In genomic region chr16:97402213-97402785, GRCm38 (mm10) we compare ENCODE assay signal across 26 mouse cellular contexts. TPM values are rescaled to one million over a fixed set of nuclear protein-coding genes. Genes with fewer than 3 reads are reported as not detected.
DNase-seq lines count a peak whose midpoint lies in the region; ATAC-seq lines count a peak whose summit lies in the region.
"Had no signal": no experiment of that assay in that cellular context is flagged by ENCODE, and none has a peak within 500 bp of the region (broad histone marks: within the 10 kb centered on the region; RNA-seq: fewer than 3 reads in every experiment).

No protein-coding gene starts in this region.

- no peaks in the 10 kb centered on the region for H3K9me3 ChIP-seq in embryonic facial prominence, embryonic 14.5 days (ENCODE audit: control insufficient read depth, low read length)
- no peaks in the 10 kb centered on the region for H3K9me3 ChIP-seq in embryonic facial prominence, embryonic 10.5 days
- H3K9me3 ChIP-seq: forebrain, embryonic 12.5 days; heart, embryonic 13.5 days; hindbrain, embryonic 12.5 days; megakaryocyte, embryonic 14.5 days had no signal

- H3K9ac ChIP-seq in embryonic facial prominence, embryonic 14.5 days (ENCODE audit: low read depth, low read length): no peak overlapping the region
- H3K9ac ChIP-seq: forebrain, embryonic 12.5 days; heart, embryonic 13.5 days; hindbrain, embryonic 12.5 days; liver, embryonic 14.5 days; lung, embryonic 14.5 days had no signal

- no peaks in the 10 kb centered on the region for H3K36me3 ChIP-seq in embryonic facial prominence, embryonic 14.5 days (ENCODE audit: control insufficient read depth, insufficient read depth, low read length)
- H3K36me3 ChIP-seq in embryonic facial prominence, embryonic 10.5 days (replicated peaks): no peaks in the 10 kb centered on the region
- H3K36me3 ChIP-seq: forebrain, embryonic 12.5 days; heart, embryonic 13.5 days; hindbrain, embryonic 12.5 days had no signal

- H3K4me1 ChIP-seq in embryonic facial prominence, embryonic 14.5 days (ENCODE audit: control insufficient read depth, insufficient read depth, low read length): no peaks in the 10 kb centered on the region
- H3K4me1 ChIP-seq in embryonic facial prominence, embryonic 10.5 days: no peaks in the 10 kb centered on the region
- H3K4me1 ChIP-seq: hindbrain, embryonic 12.5 days had no signal

- ATAC-seq in embryonic facial prominence, embryonic 14.5 days (ENCODE audit: low read depth): no peak
- ATAC-seq in inflammation-experienced regulatory T-cells, adult 6 months: peak; percentile 57

- WGBS in embryonic facial prominence, embryonic 14.5 days: 48% methylated on average over 4 of the region's 4 CpGs
- 68% methylated on average over 4 of the region's 4 CpGs for WGBS in embryonic facial prominence, embryonic 10.5 days

- intact Hi-C loops in heart, postnatal 25 days (cut with DNase I): no loop called here

- H3K27ac ChIP-seq in embryonic facial prominence, embryonic 14.5 days (replicated peaks; ENCODE audit: low read depth, low read length): no peak overlapping the region
- H3K27ac ChIP-seq in embryonic facial prominence, embryonic 10.5 days (replicated peaks): no peak overlapping the region; the same call in 1 of the 2 replicates
- H3K27ac ChIP-seq: forebrain, embryonic 12.5 days; heart, embryonic 13.5 days; hindbrain, embryonic 12.5 days; liver, embryonic 14.5 days had no signal

- no peaks in the 10 kb centered on the region for H3K27me3 ChIP-seq in embryonic facial prominence, embryonic 14.5 days (replicated peaks; ENCODE audit: control insufficient read depth, insufficient read depth, low read length)
- no peaks in the 10 kb centered on the region for H3K27me3 ChIP-seq in embryonic facial prominence, embryonic 10.5 days (replicated peaks; ENCODE audit: low read depth, poor library complexity, severe bottlenecking)
- H3K27me3 ChIP-seq: forebrain, embryonic 12.5 days; heart, embryonic 13.5 days; hindbrain, embryonic 12.5 days had no signal

- DNase-seq in embryonic facial prominence, embryonic 14.5 days (ENCODE audit: low spot score): peak; percentile 44
- DNase-seq in embryonic facial prominence, embryonic 10.5 days (ENCODE audit: low spot score): no peak
- DNase-seq in retina, postnatal 1 day: peak; percentile 6
- DNase-seq in retina, embryonic 14.5 days (ENCODE audit: low spot score): no peak
- DNase-seq in heart, postnatal 25 days (ENCODE audit: low spot score): no peak
- DNase-seq in thymus, postnatal 4 days: no peak
- DNase-seq in urinary bladder, postnatal 10 days (ENCODE audit: low spot score): no peak
- DNase-seq: adrenal gland, postnatal 14 days; cerebellum, adult 9-10 months; gastrocnemius, postnatal 25 days; heart, adult 18-20 months; heart, postnatal 14 days; kidney, adult 18-20 months; kidney, postnatal 4 days; lung, embryonic 14.5 days; lung, postnatal 36 days; right cerebral cortex, postnatal 25 days; spleen, adult 18-20 months; thymus, adult 18-20 months had no signal

- no peak overlapping the region for H3K4me3 ChIP-seq in embryonic facial prominence, embryonic 14.5 days (ENCODE audit: low read depth, low read length)
- H3K4me3 ChIP-seq in embryonic facial prominence, embryonic 10.5 days: no peak overlapping the region
- H3K4me3 ChIP-seq: forebrain, embryonic 12.5 days; heart, embryonic 13.5 days; hindbrain, embryonic 12.5 days; megakaryocyte, embryonic 14.5 days had no signal

- H3K4me2 ChIP-seq in embryonic facial prominence, embryonic 14.5 days (ENCODE audit: low read depth, low read length): no peak overlapping the region
- H3K4me2 ChIP-seq: forebrain, embryonic 12.5 days; heart, embryonic 13.5 days; hindbrain, embryonic 12.5 days; lung, embryonic 14.5 days had no signal

RNA-seq across cellular contexts. Expression of gene Bace2, which starts 45.8 kb away (rescaled TPM):
- polyA plus RNA-seq in embryonic facial prominence, embryonic 14.5 days (2014; fragmentation: Nextera tagmentation; extraction: Ambion mirVana): 16.4 and 20.6 TPM in 2 replicates
- 1.2 and 2.8 TPM in 2 replicates for polyA plus RNA-seq in embryonic facial prominence, embryonic 10.5 days (2016; fragmentation: Nextera tagmentation; extraction: Ambion mirVana)
- 1 to 10 TPM; 1.4 to 4.3 (median 3.6) TPM for polyA plus RNA-seq in inflammation-experienced regulatory T-cells, adult 6 months (2017; shearing (Covaris generic))
- 10 to 100 TPM; 14.7 to 18.6 TPM for total RNA-seq in heart, postnatal 25 days (2021)
- total RNA-seq: neutrophil, adult 5-6 weeks had no signal

Comparison
In these comparisons a context has a peak if more than half of its experiments do, and no peak if none do; other contexts are left out.
1. DNase-seq: peak in embryonic facial prominence, embryonic 14.5 days (single experiment) and retina, postnatal 1 day (single experiment); none in embryonic facial prominence, embryonic 10.5 days (single experiment), retina, embryonic 14.5 days (single experiment), heart, postnatal 25 days (single experiment), thymus, postnatal 4 days (single experiment) and urinary bladder, postnatal 10 days (single experiment).